Mouse (Mus musculus) stomach, postnatal 0 days (tissue): Measurements from ENCODE around the gene Padi2. TPM values are rescaled to one million over a fixed set of nuclear protein-coding genes. Genes with fewer than 3 reads are reported as not detected.

Experiments
- ATAC-seq: fragments of 200-750 bp; cut with Nextera tagmentation; 2 replicates; pipeline ENCODE4 v1.8.0; 2017; ENCODE audit not compliant: low FRiP score, low TSS enrichment
- DNase-seq: peaks from one replicate; pipeline ENCODE4 v3.0.0-alpha.2; 2016; ENCODE audit warnings: low spot score
- H3K27ac ChIP-seq: fragments of 300-500 bp; sonication (generic); replicated peaks from 2 replicates; pipeline ENCODE4 v1.5.1; 2014; ENCODE audit warnings: mild to moderate bottlenecking, control low read depth
- H3K27me3 ChIP-seq: fragments of 300-500 bp; sonication (generic); 2 replicates; pipeline ENCODE4 v1.6.1; 2014; ENCODE audit warnings: low read length; ENCODE audit not compliant: control insufficient read depth, insufficient read depth
- H3K36me3 ChIP-seq: fragments of 300-500 bp; sonication (generic); 2 replicates; pipeline ENCODE4 v1.6.1; 2014; ENCODE audit warnings: low read length, mixed read lengths; ENCODE audit not compliant: control insufficient read depth, insufficient read depth
- H3K4me1 ChIP-seq: fragments of 300-500 bp; sonication (generic); replicated peaks from 2 replicates; pipeline ENCODE4 v1.6.1; 2014; ENCODE audit warnings: antibody characterized with exemption; ENCODE audit not compliant: control insufficient read depth, insufficient read depth
- H3K4me2 ChIP-seq: fragments of 300-500 bp; sonication (generic); replicated peaks from 2 replicates; pipeline ENCODE4 v1.6.1; 2014; ENCODE audit warnings: low read depth, mild to moderate bottlenecking, control low read depth, moderate library complexity
- H3K4me3 ChIP-seq: fragments of 300-500 bp; sonication (generic); 2 replicates; pipeline ENCODE4 v1.5.1; 2014; ENCODE audit warnings: low read depth, low read length, control low read depth
- H3K9ac ChIP-seq: fragments of 300-500 bp; sonication (generic); 2 replicates; pipeline ENCODE4 v1.6.1; 2014; ENCODE audit warnings: mild to moderate bottlenecking, low read length, control low read depth, mixed read lengths
- H3K9me3 ChIP-seq: fragments of 300-500 bp; sonication (generic); 2 replicates; pipeline ENCODE4 v1.6.1; 2016; ENCODE audit warnings: low read length; ENCODE audit not compliant: control insufficient read depth
- CTCF ChIP-seq: IDR thresholded peaks from 2 replicates; pipeline ENCODE4 v1.5.1; 2016; ENCODE audit warnings: antibody characterized with exemption, low read depth, mild to moderate bottlenecking, moderate library complexity
- EP300 ChIP-seq: optimal IDR thresholded peaks from 2 replicates; pipeline ENCODE3; 2016; ENCODE audit warnings: antibody characterized with exemption
- WGBS: fragments of 180-500 bp; shearing (Covaris S2); extraction: QIAGEN DNeasy Blood & Tissue Kit; methylation state at CpG from one replicate; pipeline ENCODE4 v1.1.7; 2014; 5-methylcytosine and 5-hydroxymethylcytosine counted together
- polyA plus RNA-seq: library from polyadenylated mRNA; unstranded; fragments of >200 nt; fragmentation: Nextera tagmentation; extraction: Ambion mirVana; gene quantifications from 2 replicates; pipeline ENCODE4 v1.2.1, GENCODE M21; 2015

Gene Padi2
- polyA plus RNA-seq, 1 experiment from 2014 or later: 0.69 TPM

- no peak overlapping the region for H3K4me2 ChIP-seq
- H3K4me1 ChIP-seq: no peaks in the 10 kb centered on the region
- no peaks in the 10 kb centered on the region for H3K27me3 ChIP-seq
- WGBS: 87% methylated on average over 6 of the region's 8 CpGs
- DNase-seq (no peak), ATAC-seq (no peak)
- no peak for TF ChIP-seq CTCF
- TF ChIP-seq EP300: no peak
- H3K27ac ChIP-seq: no peak overlapping the region
- no peak overlapping the region for H3K4me3 ChIP-seq
- no peaks in the 10 kb centered on the region for H3K9me3 ChIP-seq
- no peak overlapping the region for H3K9ac ChIP-seq
- H3K36me3 ChIP-seq: peaks cover 9% of the 10 kb centered on the region; the same call in 1 of the 2 replicates
These were observed 87.7 kb downstream of the Padi2 start for GRCm38 (mm10) chr4:140993846-140994245.

GRCm38 (mm10) chr4:140995811-140996210 is 89.7 kb downstream of the Padi2 start:
- Histone ChIP-seq H3K27ac (no peak overlapping the region), H3K36me3 (peaks cover 9% of the 10 kb centered on the region; the same call in 1 of the 2 replicates), H3K9ac (no peak overlapping the region), H3K4me1 (no peaks in the 10 kb centered on the region), H3K9me3 (no peaks in the 10 kb centered on the region), H3K27me3 (no peaks in the 10 kb centered on the region), H3K4me2 (no peak overlapping the region), H3K4me3 (no peak overlapping the region)
- WGBS: 92% methylated on average over 8 of the region's 8 CpGs
- ATAC-seq (no peak), DNase-seq (no peak)
- no peak for TF ChIP-seq CTCF
- no peak for TF ChIP-seq EP300

GRCm38 (mm10) chr4:140996812-140997211 is 90.7 kb downstream of the Padi2 start:
- no peaks in the 10 kb centered on the region for H3K9me3 ChIP-seq
- H3K9ac ChIP-seq: no peak overlapping the region
- no peak overlapping the region for H3K4me2 ChIP-seq
- no peak overlapping the region for H3K27ac ChIP-seq
- DNase-seq (no peak), ATAC-seq (no peak)
- H3K4me3 ChIP-seq: no peak overlapping the region
- no peaks in the 10 kb centered on the region for H3K27me3 ChIP-seq
- 94% methylated on average over 9 of the region's 9 CpGs for WGBS
- peaks cover 12% of the 10 kb centered on the region for H3K36me3 ChIP-seq
- TF ChIP-seq EP300 (no peak), CTCF (no peak)
- H3K4me1 ChIP-seq: no peaks in the 10 kb centered on the region

Other genes starting within 250 kb of the Padi2 start
- gene Arhgef10l, start 240.3 kb upstream of the Padi2 start, polyA plus RNA-seq: 11.3 and 12.7 TPM in 2 replicates
- gene Rcc2, start 205.8 kb upstream of the Padi2 start, polyA plus RNA-seq: 18.9 and 20.4 TPM in 2 replicates
- not detected in 2 replicates for gene Padi6, start 163.7 kb upstream of the Padi2 start, polyA plus RNA-seq
- gene Padi4, start 132.1 kb upstream of the Padi2 start, polyA plus RNA-seq: 0.23 and 0.27 TPM in 2 replicates
- gene Padi3, start 95.7 kb upstream of the Padi2 start, polyA plus RNA-seq: 0.02 TPM in 1 of 2 replicates, not detected in the other
- 1.3 and 2.1 TPM in 2 replicates for gene Padi1, start 60.6 kb upstream of the Padi2 start, polyA plus RNA-seq
- 374 and 382 TPM in 2 replicates for gene Sdhb, start 54.9 kb downstream of the Padi2 start, polyA plus RNA-seq
- 14.4 and 15.9 TPM in 2 replicates for gene Atp13a2, start 80.5 kb downstream of the Padi2 start, polyA plus RNA-seq
- gene Mfap2, start 104.1 kb downstream of the Padi2 start, polyA plus RNA-seq: 244 and 247 TPM in 2 replicates
- 1.4 and 1.6 TPM in 2 replicates for gene Crocc, start 154.2 kb downstream of the Padi2 start, polyA plus RNA-seq
- 77.7 and 81.1 TPM in 2 replicates for gene Necap2, start 172.0 kb downstream of the Padi2 start, polyA plus RNA-seq
- gene Spata21, start 182.0 kb downstream of the Padi2 start, polyA plus RNA-seq: 0.05 and 0.11 TPM in 2 replicates
- gene Szrd1, start 233.4 kb downstream of the Padi2 start, polyA plus RNA-seq: 28.6 and 29.6 TPM in 2 replicates
- gene Fbxo42, start 241.6 kb downstream of the Padi2 start, polyA plus RNA-seq: 9.8 and 11.5 TPM in 2 replicates